Mouse (Mus musculus): ENCODE results near the gene Tbx21. TPM values are rescaled to one million over a fixed set of nuclear protein-coding genes. Genes with fewer than 3 reads are reported as not detected.

The Tbx21 gene
- polyA plus RNA-seq, 2 experiments: 0.11 TPM; not detected in 1

- no peak for TF ChIP-seq POLR2A (IDR thresholded peaks at IDR 0.05; ENCODE audit: borderline replicate concordance, extremely low read depth, insufficient read depth, insufficient read length)
- peak; percentile 65 for DNase-seq (ENCODE audit: low spot score)
- no peak for ATAC-seq (ENCODE audit: low FRiP score, low read depth)
- peaks cover 7% of the 10 kb centered on the region for H3K27me3 ChIP-seq (ENCODE audit: control insufficient read depth, insufficient read depth, low read length)
- H3K4me2 ChIP-seq (replicated peaks; ENCODE audit: low read depth, low read length, severe bottlenecking): no peak overlapping the region
- no peak overlapping the region for H3K27ac ChIP-seq (replicated peaks; ENCODE audit: low read depth, low read length)
- no peak overlapping the region for H3K9ac ChIP-seq (ENCODE audit: low read depth, low read length, severe bottlenecking)
- no peak overlapping the region for H3K4me3 ChIP-seq (replicated peaks; ENCODE audit: low read length)
- no peaks in the 10 kb centered on the region for H3K36me3 ChIP-seq (ENCODE audit: control insufficient read depth, insufficient read depth, low read length)
- H3K9me3 ChIP-seq (ENCODE audit: control insufficient read depth, low read length): no peaks in the 10 kb centered on the region
- 13% methylated on average over 9 of the region's 9 CpGs for WGBS
- H3K4me1 ChIP-seq (ENCODE audit: control insufficient read depth, insufficient read depth, low read length): no peaks in the 10 kb centered on the region
These were observed 13.4 kb downstream of the Tbx21 start for GRCm38 (mm10) chr11:97101722-97102121.

GRCm38 (mm10) chr11:97098791-97099190 lies 16.3 kb downstream of the Tbx21 start:
- 20% methylated on average over 18 of the region's 18 CpGs for WGBS
- Histone ChIP-seq H3K4me3 (replicated peaks; ENCODE audit: low read length) (no peak overlapping the region), H3K9ac (ENCODE audit: low read depth, low read length, severe bottlenecking) (no peak overlapping the region), H3K36me3 (ENCODE audit: control insufficient read depth, insufficient read depth, low read length) (no peaks in the 10 kb centered on the region), H3K4me1 (ENCODE audit: control insufficient read depth, insufficient read depth, low read length) (no peaks in the 10 kb centered on the region), H3K4me2 (replicated peaks; ENCODE audit: low read depth, low read length, severe bottlenecking) (no peak overlapping the region), H3K27ac (replicated peaks; ENCODE audit: low read depth, low read length) (no peak overlapping the region), H3K27me3 (ENCODE audit: control insufficient read depth, insufficient read depth, low read length) (peaks cover 7% of the 10 kb centered on the region), H3K9me3 (ENCODE audit: control insufficient read depth, low read length) (no peaks in the 10 kb centered on the region)
- ATAC-seq (ENCODE audit: low FRiP score, low read depth) (no peak), DNase-seq (ENCODE audit: low spot score) (no peak)
- TF ChIP-seq POLR2A (IDR thresholded peaks at IDR 0.05; ENCODE audit: borderline replicate concordance, extremely low read depth, insufficient read depth, insufficient read length): no peak

GRCm38 (mm10) chr11:97094600-97094999 lies 20.5 kb downstream of the Tbx21 start:
- Histone ChIP-seq H3K9me3 (ENCODE audit: control insufficient read depth, low read length) (no peaks in the 10 kb centered on the region), H3K4me2 (replicated peaks; ENCODE audit: low read depth, low read length, severe bottlenecking) (no peak overlapping the region), H3K36me3 (ENCODE audit: control insufficient read depth, insufficient read depth, low read length) (no peaks in the 10 kb centered on the region), H3K27me3 (ENCODE audit: control insufficient read depth, insufficient read depth, low read length) (peaks cover 5% of the 10 kb centered on the region), H3K27ac (replicated peaks; ENCODE audit: low read depth, low read length) (no peak overlapping the region), H3K4me1 (ENCODE audit: control insufficient read depth, insufficient read depth, low read length) (no peaks in the 10 kb centered on the region), H3K9ac (ENCODE audit: low read depth, low read length, severe bottlenecking) (no peak overlapping the region), H3K4me3 (replicated peaks; ENCODE audit: low read length) (no peak overlapping the region)
- no peak for ATAC-seq (ENCODE audit: low FRiP score, low read depth)
- 66% methylated on average over 2 of the region's 2 CpGs for WGBS
- DNase-seq (ENCODE audit: low spot score): no peak
- no peak for TF ChIP-seq POLR2A (IDR thresholded peaks at IDR 0.05; ENCODE audit: borderline replicate concordance, extremely low read depth, insufficient read depth, insufficient read length)

- no peak overlapping the region for H3K9ac ChIP-seq (ENCODE audit: low read depth, low read length, severe bottlenecking)
- no peaks in the 10 kb centered on the region for H3K36me3 ChIP-seq (ENCODE audit: control insufficient read depth, insufficient read depth, low read length)
- H3K4me2 ChIP-seq (replicated peaks; ENCODE audit: low read depth, low read length, severe bottlenecking): no peak overlapping the region
- WGBS: 64% methylated on average over 6 of the region's 6 CpGs
- H3K9me3 ChIP-seq (ENCODE audit: control insufficient read depth, low read length): no peaks in the 10 kb centered on the region
- no peak for TF ChIP-seq POLR2A (IDR thresholded peaks at IDR 0.05; ENCODE audit: borderline replicate concordance, extremely low read depth, insufficient read depth, insufficient read length)
- H3K27me3 ChIP-seq (ENCODE audit: control insufficient read depth, insufficient read depth, low read length): no peaks in the 10 kb centered on the region
- ATAC-seq (ENCODE audit: low FRiP score, low read depth): no peak
- H3K27ac ChIP-seq (replicated peaks; ENCODE audit: low read depth, low read length): no peak overlapping the region
- H3K4me3 ChIP-seq (replicated peaks; ENCODE audit: low read length): no peak overlapping the region
- DNase-seq (ENCODE audit: low spot score): no peak
- peaks cover 9% of the 10 kb centered on the region for H3K4me1 ChIP-seq (ENCODE audit: control insufficient read depth, insufficient read depth, low read length)
These were observed 28.8 kb downstream of the Tbx21 start for GRCm38 (mm10) chr11:97086365-97086764.

- ATAC-seq (ENCODE audit: low FRiP score, low read depth) (no peak), DNase-seq (ENCODE audit: low spot score) (no peak)
- Histone ChIP-seq H3K4me1 (ENCODE audit: control insufficient read depth, insufficient read depth, low read length) (peaks cover 9% of the 10 kb centered on the region), H3K9me3 (ENCODE audit: control insufficient read depth, low read length) (no peaks in the 10 kb centered on the region), H3K36me3 (ENCODE audit: control insufficient read depth, insufficient read depth, low read length) (no peaks in the 10 kb centered on the region), H3K4me2 (replicated peaks; ENCODE audit: low read depth, low read length, severe bottlenecking) (no peak overlapping the region), H3K4me3 (replicated peaks; ENCODE audit: low read length) (no peak overlapping the region), H3K9ac (ENCODE audit: low read depth, low read length, severe bottlenecking) (no peak overlapping the region), H3K27ac (replicated peaks; ENCODE audit: low read depth, low read length) (no peak overlapping the region), H3K27me3 (ENCODE audit: control insufficient read depth, insufficient read depth, low read length) (no peaks in the 10 kb centered on the region)
- no peak for TF ChIP-seq POLR2A (IDR thresholded peaks at IDR 0.05; ENCODE audit: borderline replicate concordance, extremely low read depth, insufficient read depth, insufficient read length)
- 85% methylated on average over 15 of the region's 15 CpGs for WGBS
These were observed 30.2 kb downstream of the Tbx21 start for GRCm38 (mm10) chr11:97084821-97085505.

All from limb, embryonic 14.5 days (tissue).